Mouse (Mus musculus) C2C12 (cell line): Measurements from ENCODE around the gene Mmel1.

ENCODE experiments used
- CEBPB ChIP-seq: IDR thresholded peaks from one replicate; pipeline ENCODE4 v1.6.1; 2011; ENCODE audit warnings: low read depth, mild to moderate bottlenecking, control low read depth, moderate library complexity
- CTCF ChIP-seq: IDR thresholded peaks from one replicate; pipeline ENCODE4 v1.5.1; 2011; ENCODE audit not compliant: control insufficient read depth, insufficient read depth, insufficient read length
- FOSL1 ChIP-seq: IDR thresholded peaks from one replicate; pipeline ENCODE4 v1.8.0; 2011; ENCODE audit warnings: mild to moderate bottlenecking, low read length; ENCODE audit not compliant: poor library complexity, insufficient read depth, severe bottlenecking
- MAX ChIP-seq: IDR thresholded peaks from one replicate; pipeline ENCODE4 v1.6.1; 2011; ENCODE audit warnings: mild to moderate bottlenecking, control low read depth
- MYOD1 ChIP-seq: IDR thresholded peaks from one replicate; pipeline ENCODE4 v1.6.1; 2011; ENCODE audit warnings: low read depth; ENCODE audit not compliant: control insufficient read depth, insufficient read length
- MYOG ChIP-seq: IDR thresholded peaks from one replicate; pipeline ENCODE4 v1.6.1; 2011; ENCODE audit not compliant: control insufficient read depth, insufficient read length; ENCODE audit errors: extremely low read depth
- USF1 ChIP-seq: IDR thresholded peaks from one replicate; pipeline ENCODE4 v1.6.1; 2011; ENCODE audit warnings: low read depth, mild to moderate bottlenecking, control low read depth, moderate library complexity

GRCm38 (mm10) chr4:154853881-154854280 lies 15.5 kb upstream of the Mmel1 start:
- TF ChIP-seq CTCF (no peak), USF1 (no peak), MAX (no peak), MYOG (no peak), CEBPB (no peak), MYOD1 (no peak), FOSL1 (no peak)
